Mouse (Mus musculus) lung, postnatal 0 days (tissue): ENCODE results near the gene Ap1g2.

Source experiments
- CTCF ChIP-seq: IDR thresholded peaks from 2 replicates; pipeline ENCODE4 v1.5.1; 2016; ENCODE audit warnings: antibody characterized with exemption, mild to moderate bottlenecking
- EP300 ChIP-seq: IDR thresholded peaks from 2 replicates; pipeline ENCODE4 v1.6.1; 2016; ENCODE audit warnings: antibody characterized with exemption, mild to moderate bottlenecking, control low read depth

DNA sequence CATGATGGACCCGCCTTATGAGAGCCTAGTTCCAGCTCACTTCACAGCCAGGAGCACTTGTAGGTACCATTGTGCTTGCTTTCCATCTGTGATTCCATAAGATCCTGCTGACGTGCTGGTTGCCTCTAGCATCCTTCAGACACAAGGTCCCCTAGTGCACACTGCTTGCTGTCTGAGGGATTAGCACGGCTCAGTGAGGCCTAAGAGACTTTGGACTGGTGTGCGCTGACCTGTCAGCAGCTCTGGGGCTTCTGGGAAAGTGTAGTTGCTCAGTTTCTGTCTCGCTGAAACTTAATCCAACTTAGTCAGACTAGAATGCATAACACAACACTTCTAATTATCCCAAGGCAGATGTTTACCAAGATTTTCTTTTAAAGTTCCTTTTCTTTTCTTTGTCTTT is 46.5 kb downstream of the Ap1g2 start:
- no peak for TF ChIP-seq CTCF
- TF ChIP-seq EP300, result no peak
